Mouse (Mus musculus): ENCODE results near the gene Zfp180. TPM values are rescaled to one million over a fixed set of nuclear protein-coding genes. Genes with fewer than 3 reads are reported as not detected.

Zfp180 gene
- polyA plus RNA-seq (2017; shearing (Covaris generic)) = 35.7 TPM

DNA sequence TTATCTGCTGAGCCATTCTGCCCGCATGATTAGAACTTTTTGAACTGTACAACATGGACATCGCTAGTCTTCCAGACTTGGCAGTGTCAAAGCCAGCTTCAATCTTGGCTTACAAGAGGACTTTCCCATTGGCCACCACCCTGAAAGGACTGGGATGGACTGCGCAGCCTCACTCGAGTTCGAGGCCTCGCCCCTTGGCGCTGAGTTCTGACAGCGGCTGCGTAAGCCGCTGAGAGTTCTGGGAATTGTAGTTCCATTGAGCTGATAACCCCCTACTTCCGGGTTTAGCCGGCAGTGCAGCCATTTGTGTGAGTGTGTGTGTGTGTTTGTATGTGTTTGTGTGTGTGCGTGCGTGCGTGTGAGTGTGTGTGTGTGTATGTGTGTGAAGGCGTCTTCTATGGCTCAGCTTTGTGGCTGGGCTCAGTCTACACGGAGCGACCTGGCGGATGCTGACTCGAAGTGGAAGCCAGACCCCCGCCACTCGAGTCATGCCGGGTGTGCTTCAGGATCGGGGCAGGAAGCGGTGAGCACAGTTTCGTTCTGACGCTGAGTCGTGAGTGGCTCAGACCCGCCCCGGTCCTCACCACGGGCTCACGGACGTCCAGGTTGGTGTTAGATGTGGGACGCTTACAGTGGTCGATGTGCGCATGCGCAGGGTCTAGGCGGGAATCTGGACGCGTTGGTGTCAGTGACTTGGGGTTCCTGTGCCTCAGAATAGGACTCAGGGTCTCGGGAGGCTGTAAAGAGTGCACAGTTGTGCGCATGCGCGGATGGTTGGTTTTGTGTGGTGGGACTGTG, at the start of gene Zfp180:
TSS of gene Zfp180 (plus strand) at position 291 of the 798 bp plus-strand sequence.

DNA sequence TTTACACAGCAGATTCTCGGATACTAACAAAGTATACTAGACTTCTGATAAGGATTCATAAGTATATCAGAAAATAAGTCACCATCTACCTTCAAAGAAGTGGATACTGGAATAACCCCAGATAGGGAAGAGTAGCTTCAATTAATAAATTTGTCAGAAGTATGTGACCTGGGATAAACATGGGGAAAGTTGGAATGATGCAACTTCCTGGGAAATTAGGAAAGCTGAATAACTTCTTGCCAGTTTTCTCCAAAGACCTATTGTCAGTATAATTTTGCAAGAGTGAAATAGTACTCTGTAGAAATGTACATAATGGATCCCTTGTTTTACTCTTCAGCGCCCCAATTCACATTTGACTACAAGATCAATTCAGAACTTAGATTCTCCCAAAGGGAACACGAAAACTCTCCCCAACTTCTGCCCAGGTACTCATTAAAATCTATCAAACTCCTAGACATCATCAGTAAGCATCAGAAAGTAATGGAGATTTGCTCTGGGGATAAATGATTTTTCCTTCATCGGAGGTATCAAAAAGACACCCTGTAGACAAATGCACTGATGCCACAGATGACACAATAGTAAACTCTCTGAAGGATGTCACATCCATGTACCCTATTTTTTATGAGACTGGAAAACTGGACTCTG, 28.9 kb upstream of the Zfp180 start, which contains the start of gene Vmn1r183:
TSS of gene Vmn1r183 (plus strand) at position 595 of the 645 bp plus-strand sequence.

DNA sequence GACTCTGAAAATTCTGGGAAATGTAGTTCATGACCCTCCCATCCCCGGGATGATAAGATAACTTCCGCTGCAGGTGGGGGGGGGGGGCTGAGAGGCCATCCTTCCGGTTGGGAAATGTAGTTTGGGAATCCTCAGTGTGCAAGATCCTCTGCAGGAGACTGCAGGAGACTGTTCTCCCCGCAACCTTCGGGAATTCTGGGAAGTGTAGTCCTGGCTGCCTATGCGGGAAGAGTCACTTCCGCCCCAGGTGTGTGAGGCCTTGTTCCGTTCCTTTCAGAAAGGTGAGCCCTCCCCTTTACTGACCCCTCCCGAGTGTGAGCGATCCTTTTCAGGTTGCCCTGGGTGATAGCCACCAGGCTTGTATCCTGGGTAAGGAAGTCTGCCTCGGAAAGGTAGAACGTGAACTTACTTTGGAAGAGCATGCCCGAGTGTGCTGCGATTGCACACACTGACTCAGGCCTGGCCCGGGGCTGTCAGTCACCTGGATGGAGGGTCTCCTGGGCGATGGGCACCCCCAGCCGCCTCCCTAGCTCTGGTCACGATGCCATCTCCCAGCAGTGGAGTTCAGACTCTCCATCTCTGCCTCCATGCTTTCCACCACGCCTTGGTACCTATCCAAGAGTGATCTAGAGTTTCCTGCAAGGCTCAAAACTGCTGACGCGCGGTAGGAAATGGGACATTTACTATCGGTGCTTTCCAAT, 30.6 kb downstream of the Zfp180 start, which contains the start of gene Zfp112:
TSS of gene Zfp112 (plus strand) at position 159 of the 701 bp plus-strand sequence.

DNA sequence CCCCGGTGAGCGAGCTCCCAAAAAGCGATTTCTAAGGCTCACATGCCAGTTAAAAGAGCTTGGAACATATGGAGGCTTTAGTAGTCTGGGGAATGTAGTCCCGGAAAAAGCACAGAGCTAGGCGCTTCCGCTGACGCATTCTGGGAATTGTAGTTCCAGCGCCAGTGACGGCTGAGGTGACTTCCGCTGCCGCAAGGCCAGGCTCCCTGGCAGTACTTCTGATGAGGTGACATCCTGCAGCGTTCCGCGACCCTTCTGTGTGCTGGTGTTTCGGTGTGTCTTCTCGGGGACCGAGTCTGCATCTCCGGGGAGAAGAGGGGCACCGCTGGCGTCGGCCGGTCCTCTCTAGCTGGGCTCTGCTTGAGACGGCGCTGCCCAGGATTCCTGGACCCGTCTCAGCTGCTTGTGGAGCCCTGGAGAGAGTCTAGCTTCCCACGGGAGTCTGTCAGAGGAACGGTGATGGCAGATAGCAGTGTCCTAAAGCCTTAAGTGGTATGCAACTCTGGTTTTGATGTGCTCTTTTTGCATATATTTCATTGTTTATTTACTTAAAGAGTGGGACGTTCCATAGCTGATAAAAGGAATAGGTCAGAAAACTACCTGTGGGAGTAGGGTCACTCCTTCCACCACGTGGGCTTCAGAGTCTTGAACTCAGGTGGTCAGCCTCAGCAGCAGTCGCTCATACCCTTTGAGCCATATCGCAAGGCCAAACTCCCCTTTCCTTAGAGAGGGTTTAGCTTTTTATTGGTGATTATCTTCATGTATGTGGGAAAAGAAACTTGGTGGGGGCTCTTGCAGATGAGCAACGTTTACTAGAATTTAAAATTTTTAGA, 52.5 kb downstream of the Zfp180 start, which contains the start of gene Zfp235:
TSS of gene Zfp235 (plus strand) at position 174 of the 833 bp plus-strand sequence.

Other genes with a start within 250 kb of the Zfp180 start
- gene Vmn1r176, start 244.6 kb upstream of the Zfp180 start, polyA plus RNA-seq (2017; shearing (Covaris generic)) = not detected
- not detected for gene Vmn1r177, start 215.5 kb upstream of the Zfp180 start, polyA plus RNA-seq (2017; shearing (Covaris generic))
- not detected for gene Vmn1r178, start 189.9 kb upstream of the Zfp180 start, polyA plus RNA-seq (2017; shearing (Covaris generic))
- gene Vmn1r179, start 154.9 kb upstream of the Zfp180 start, polyA plus RNA-seq (2017; shearing (Covaris generic)) = not detected
- not detected for gene Vmn1r180, start 131.3 kb upstream of the Zfp180 start, polyA plus RNA-seq (2017; shearing (Covaris generic))
- not detected for gene Vmn1r181, start 107.3 kb upstream of the Zfp180 start, polyA plus RNA-seq (2017; shearing (Covaris generic))
- not detected for gene V1rd19, start 80.2 kb upstream of the Zfp180 start, polyA plus RNA-seq (2017; shearing (Covaris generic))
- 0.05 TPM for gene Vmn1r183, start 28.7 kb upstream of the Zfp180 start, polyA plus RNA-seq (2017; shearing (Covaris generic))
- 1.1 TPM for gene Zfp112, start 30.4 kb downstream of the Zfp180 start, polyA plus RNA-seq (2017; shearing (Covaris generic))
- 19.9 TPM for gene Zfp235, start 52.2 kb downstream of the Zfp180 start, polyA plus RNA-seq (2017; shearing (Covaris generic))
- gene Zfp114, start 93.1 kb downstream of the Zfp180 start, polyA plus RNA-seq (2017; shearing (Covaris generic)) = 1.7 TPM
- gene Zfp111, start 129.5 kb downstream of the Zfp180 start, polyA plus RNA-seq (2017; shearing (Covaris generic)) = 1.3 TPM
- gene Zfp109, start 155.6 kb downstream of the Zfp180 start, polyA plus RNA-seq (2017; shearing (Covaris generic)) = 6.4 TPM
- gene Zfp108, start 172.9 kb downstream of the Zfp180 start, polyA plus RNA-seq (2017; shearing (Covaris generic)) = 0.76 TPM
- gene Zfp93, start 188.5 kb downstream of the Zfp180 start, polyA plus RNA-seq (2017; shearing (Covaris generic)) = 4.7 TPM
- gene Zfp61, start 219.3 kb downstream of the Zfp180 start, polyA plus RNA-seq (2017; shearing (Covaris generic)) = 27.2 TPM
- 13.6 TPM for gene Zfp94, start 234.7 kb downstream of the Zfp180 start, polyA plus RNA-seq (2017; shearing (Covaris generic))

All from activated CD4-positive, CD25-positive, alpha-beta regulatory T cell, adult 9 weeks (primary cell).